ENCODE assay signal across 9 mouse cellular contexts in genomic region chr1:170477636-170478600, GRCm38 (mm10).
DNase-seq lines count a peak whose midpoint lies in the region; ATAC-seq and TF ChIP-seq lines count a peak whose summit lies in the region.
"Had no signal": no experiment of that assay in that cellular context is flagged by ENCODE, and none has a peak within 500 bp of the region (broad histone marks: within the 10 kb centered on the region; RNA-seq: fewer than 3 reads in every experiment).

No protein-coding gene starts in this region.

- no peaks in the 10 kb centered on the region for H3K36me3 ChIP-seq in embryonic facial prominence, embryonic 10.5 days (replicated peaks)
- no peaks in the 10 kb centered on the region for H3K36me3 ChIP-seq in limb, embryonic 12.5 days
- no peaks in the 10 kb centered on the region for H3K36me3 ChIP-seq in neural tube, embryonic 14.5 days (ENCODE audit: control insufficient read depth, insufficient read depth, low read length)

- no peak overlapping the region for H3K4me2 ChIP-seq in limb, embryonic 12.5 days
- no peak overlapping the region for H3K4me2 ChIP-seq in neural tube, embryonic 14.5 days (ENCODE audit: low read depth, low read length)

- 24% methylated on average over 10 of the region's 10 CpGs for WGBS in embryonic facial prominence, embryonic 10.5 days
- 38% methylated on average over 10 of the region's 10 CpGs for WGBS in limb, embryonic 12.5 days
- 30% methylated on average over 10 of the region's 10 CpGs for WGBS in neural tube, embryonic 14.5 days

- peak; percentile 40 for DNase-seq in gastrocnemius, adult 2 months
- no peak for DNase-seq in gastrocnemius, postnatal 10 days
- no peak for DNase-seq in embryonic facial prominence, embryonic 10.5 days (ENCODE audit: low spot score)
- peak; percentile 32 to 41 for DNase-seq in heart, postnatal 10 days
- DNase-seq in left cerebral cortex, postnatal 14 days (ENCODE audit: low spot score in 2 of 2) = no peak

- no peaks in the 10 kb centered on the region for H3K9me3 ChIP-seq in embryonic facial prominence, embryonic 10.5 days
- H3K9me3 ChIP-seq in limb, embryonic 12.5 days = no peaks in the 10 kb centered on the region
- H3K9me3 ChIP-seq in neural tube, embryonic 14.5 days (ENCODE audit: control insufficient read depth, low read length) = no peaks in the 10 kb centered on the region

- no peak overlapping the region for H3K4me3 ChIP-seq in gastrocnemius, adult 2 months
- H3K4me3 ChIP-seq in embryonic facial prominence, embryonic 10.5 days = no peak overlapping the region
- H3K4me3 ChIP-seq in limb, embryonic 12.5 days (replicated peaks) = no peak overlapping the region
- no peak overlapping the region for H3K4me3 ChIP-seq in neural tube, embryonic 14.5 days (ENCODE audit: low read depth, low read length)

- intact Hi-C loops in gastrocnemius, adult 2 months (cut with DNase I) = no loop called here
- intact Hi-C loops in heart, postnatal 10 days (cut with DNase I) = no loop called here
- intact Hi-C loops in left cerebral cortex, postnatal 14 days (cut with DNase I) = no loop called here

- no peaks in the 10 kb centered on the region for H3K27me3 ChIP-seq in embryonic facial prominence, embryonic 10.5 days (replicated peaks; ENCODE audit: low read depth, poor library complexity, severe bottlenecking)
- H3K27me3 ChIP-seq in limb, embryonic 12.5 days = no peaks in the 10 kb centered on the region
- no peaks in the 10 kb centered on the region for H3K27me3 ChIP-seq in neural tube, embryonic 14.5 days (ENCODE audit: control insufficient read depth, insufficient read depth, low read length)
- H3K27me3 ChIP-seq: CH12.LX had no signal

- no peak for ATAC-seq in limb, embryonic 12.5 days (ENCODE audit: insufficient number of reproducible peaks, insufficient read depth, low FRiP score, low TSS enrichment, low read depth)
- peak; percentile 52; the same call in 1 of the 2 replicates for ATAC-seq in neural tube, embryonic 14.5 days (ENCODE audit: low read depth)
- ATAC-seq in inflammation-experienced regulatory T-cells, adult 6 months = no peak

- H3K27ac ChIP-seq in gastrocnemius, adult 2 months = peak overlapping the region; percentile 50; the same call in 1 of the 2 replicates
- H3K27ac ChIP-seq in embryonic facial prominence, embryonic 10.5 days (replicated peaks) = peak overlapping the region; percentile 71
- H3K27ac ChIP-seq in limb, embryonic 12.5 days = peak overlapping the region; percentile 50; the same call in 1 of the 2 replicates
- H3K27ac ChIP-seq in neural tube, embryonic 14.5 days (ENCODE audit: low read depth, low read length) = no peak overlapping the region

- H3K9ac ChIP-seq in limb, embryonic 12.5 days (replicated peaks) = no peak overlapping the region
- H3K9ac ChIP-seq in neural tube, embryonic 14.5 days (replicated peaks; ENCODE audit: low read depth, low read length) = no peak overlapping the region

- H3K4me1 ChIP-seq in embryonic facial prominence, embryonic 10.5 days = peaks cover 66% of the 10 kb centered on the region
- H3K4me1 ChIP-seq in limb, embryonic 12.5 days (replicated peaks) = peaks cover 42% of the 10 kb centered on the region
- H3K4me1 ChIP-seq in neural tube, embryonic 14.5 days (ENCODE audit: control insufficient read depth, insufficient read depth, low read length) = peaks cover 13% of the 10 kb centered on the region

- TF ChIP-seq CTCF in gastrocnemius, adult 2 months (IDR thresholded peaks at IDR 0.05) = no peak

Comparison
In these comparisons a context has a peak if more than half of its experiments do, and no peak if none do; other contexts are left out.
1. DNase-seq: peak in gastrocnemius, adult 2 months (single experiment) and heart, postnatal 10 days (2 of 2); none in gastrocnemius, postnatal 10 days (single experiment), embryonic facial prominence, embryonic 10.5 days (single experiment) and left cerebral cortex, postnatal 14 days (0 of 2).